Mouse (Mus musculus) forebrain, postnatal 0 days (tissue): Measurements from ENCODE around the gene Prkcd. TPM values are rescaled to one million over a fixed set of nuclear protein-coding genes. Genes with fewer than 3 reads are reported as not detected.

Experiments used
- ATAC-seq: fragments of 200-750 bp; cut with Nextera tagmentation; 2 replicates; pipeline ENCODE4 v1.8.0; 2017; ENCODE audit warnings: mild to moderate bottlenecking, moderate library complexity
- DNase-seq: peaks from one replicate; pipeline ENCODE4 v3.0.0-alpha.2; 2015
- H3K27ac ChIP-seq: fragments of 300-500 bp; sonication (generic); 2 replicates; pipeline ENCODE4 v1.5.1; 2014; ENCODE audit warnings: low read depth, mild to moderate bottlenecking, antibody characterized with exemption, low read length, moderate library complexity, mixed read lengths
- H3K27me3 ChIP-seq: fragments of 300-500 bp; sonication (generic); 2 replicates; pipeline ENCODE4 v1.6.1; 2014; ENCODE audit warnings: mild to moderate bottlenecking, low read length, mixed read lengths; ENCODE audit not compliant: insufficient read depth
- H3K36me3 ChIP-seq: fragments of 300-500 bp; sonication (generic); 2 replicates; pipeline ENCODE4 v1.6.1; 2014; ENCODE audit warnings: mild to moderate bottlenecking, moderate library complexity; ENCODE audit not compliant: insufficient read depth
- H3K4me1 ChIP-seq: fragments of 300-500 bp; sonication (generic); 2 replicates; pipeline ENCODE4 v1.6.1; 2014; ENCODE audit warnings: antibody characterized with exemption; ENCODE audit not compliant: insufficient read depth
- H3K4me2 ChIP-seq: fragments of 300-500 bp; sonication (generic); 2 replicates; pipeline ENCODE4 v1.6.1; 2014; ENCODE audit warnings: low read depth, mild to moderate bottlenecking, moderate library complexity
- H3K4me3 ChIP-seq: fragments of 300-500 bp; sonication (generic); 2 replicates; pipeline ENCODE4 v1.5.1; 2014; ENCODE audit warnings: low read depth, low read length, mixed read lengths
- H3K9ac ChIP-seq: fragments of 300-500 bp; sonication (generic); 2 replicates; pipeline ENCODE4 v1.6.1; 2014; ENCODE audit warnings: mild to moderate bottlenecking
- H3K9me3 ChIP-seq: fragments of 300-500 bp; sonication (generic); 2 replicates; pipeline ENCODE4 v1.6.1; 2016; ENCODE audit warnings: low read length
- CTCF ChIP-seq: sonication (generic); IDR thresholded peaks from 2 replicates; pipeline ENCODE4 v1.5.1; 2016; ENCODE audit warnings: antibody characterized with exemption, control low read depth, low read depth
- WGBS: fragments of 180-500 bp; shearing (Covaris S2); extraction: QIAGEN DNeasy Blood & Tissue Kit; methylation state at CpG from one replicate; pipeline ENCODE4 v1.1.7; 2014; 5-methylcytosine and 5-hydroxymethylcytosine counted together
- polyA plus RNA-seq: library from polyadenylated mRNA; unstranded; fragments of >200 nt; fragmentation: Nextera tagmentation; extraction: Ambion mirVana; gene quantifications from 2 replicates; pipeline ENCODE4 v1.2.1, GENCODE M21; 2015
- total RNA-seq: library from RNA; depleted of rRNA; stranded (reverse); fragments of >200 nt; gene quantifications from 2 replicates; pipeline ENCODE4 v1.2.3, GENCODE M21; 2014

Prkcd gene
- total and polyA plus RNA-seq, 2 experiments from 2014 or later, result 19.8 to 29.6 TPM

DNA sequence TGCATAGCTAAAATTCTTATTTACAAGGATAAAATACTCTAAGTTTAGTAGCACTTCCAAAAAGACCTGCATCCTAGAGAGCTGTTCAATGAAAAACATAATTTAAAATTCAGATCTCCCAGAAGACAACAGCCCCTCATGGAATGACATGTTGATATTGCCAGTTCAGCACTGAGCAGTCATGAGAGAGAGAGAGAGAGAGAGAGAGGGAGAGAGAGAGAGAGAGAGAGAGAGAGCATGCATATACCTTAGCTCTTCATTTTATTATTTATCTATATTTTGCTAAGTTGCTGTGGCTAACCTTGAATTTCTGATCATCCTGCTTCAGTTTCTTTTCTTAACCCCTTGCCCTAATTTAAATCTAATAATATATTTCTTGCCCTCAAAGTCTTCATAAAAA is 63.7 kb downstream of the Prkcd start:
- DNase-seq, result no peak
- Histone ChIP-seq H3K36me3 (peaks cover 73% of the 10 kb centered on the region), H3K9ac (no peak overlapping the region)

DNA sequence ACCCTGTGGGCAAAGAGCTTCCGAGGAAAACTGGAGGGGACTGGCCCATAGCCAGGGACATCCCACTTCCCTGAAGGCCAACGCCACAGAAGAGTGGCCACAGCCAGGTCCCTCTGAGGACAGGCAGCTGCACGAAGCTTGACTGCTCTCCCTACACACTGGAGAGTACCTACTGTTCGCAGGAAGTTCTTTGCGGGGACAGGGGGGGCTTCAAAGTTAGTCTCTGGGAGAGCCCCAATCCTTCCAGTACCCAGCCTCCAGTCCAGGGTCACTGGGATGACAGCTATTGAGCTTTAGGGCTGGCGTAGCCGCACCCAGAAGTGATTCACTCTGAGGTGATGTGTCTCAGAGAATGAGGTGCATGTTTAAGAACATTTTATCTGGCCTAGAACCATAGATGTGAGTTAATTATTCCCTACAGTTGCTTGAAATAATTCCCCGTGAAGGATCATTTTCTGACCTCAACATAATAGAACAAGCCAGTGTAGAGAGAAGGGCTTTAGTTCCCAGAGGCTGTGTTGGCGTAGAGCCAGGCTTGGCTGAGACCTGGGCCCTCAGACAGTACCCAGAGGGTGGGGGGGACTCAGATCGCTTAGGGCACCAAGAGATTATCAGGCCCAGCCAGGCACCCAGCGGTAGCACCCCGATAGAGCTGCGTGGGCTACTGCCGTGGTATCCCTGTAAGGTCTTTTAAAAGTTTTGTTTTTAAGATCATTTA is 64.4 kb downstream of the Prkcd start:
- no peak overlapping the region for H3K27ac ChIP-seq
- TF ChIP-seq CTCF, result no peak
- no peaks in the 10 kb centered on the region for H3K9me3 ChIP-seq
- peaks cover 66% of the 10 kb centered on the region for H3K36me3 ChIP-seq
- ATAC-seq (peak; percentile 58), DNase-seq (peak; percentile 43)
- no peak overlapping the region for H3K4me2 ChIP-seq
- H3K4me1 ChIP-seq, result no peaks in the 10 kb centered on the region
- H3K27me3 ChIP-seq, result no peaks in the 10 kb centered on the region
- no peak overlapping the region for H3K9ac ChIP-seq
- H3K4me3 ChIP-seq, result no peak overlapping the region
- 32% methylated on average over 14 of the region's 14 CpGs for WGBS

More for the DNA sequence above, 63.7 kb downstream of the Prkcd start:
- Histone ChIP-seq H3K27me3 (no peaks in the 10 kb centered on the region), H3K4me2 (no peak overlapping the region), H3K27ac (no peak overlapping the region), H3K9me3 (no peaks in the 10 kb centered on the region), H3K4me3 (no peak overlapping the region), H3K4me1 (no peaks in the 10 kb centered on the region)
- ATAC-seq, result no peak
- TF ChIP-seq CTCF, result no peak

DNA sequence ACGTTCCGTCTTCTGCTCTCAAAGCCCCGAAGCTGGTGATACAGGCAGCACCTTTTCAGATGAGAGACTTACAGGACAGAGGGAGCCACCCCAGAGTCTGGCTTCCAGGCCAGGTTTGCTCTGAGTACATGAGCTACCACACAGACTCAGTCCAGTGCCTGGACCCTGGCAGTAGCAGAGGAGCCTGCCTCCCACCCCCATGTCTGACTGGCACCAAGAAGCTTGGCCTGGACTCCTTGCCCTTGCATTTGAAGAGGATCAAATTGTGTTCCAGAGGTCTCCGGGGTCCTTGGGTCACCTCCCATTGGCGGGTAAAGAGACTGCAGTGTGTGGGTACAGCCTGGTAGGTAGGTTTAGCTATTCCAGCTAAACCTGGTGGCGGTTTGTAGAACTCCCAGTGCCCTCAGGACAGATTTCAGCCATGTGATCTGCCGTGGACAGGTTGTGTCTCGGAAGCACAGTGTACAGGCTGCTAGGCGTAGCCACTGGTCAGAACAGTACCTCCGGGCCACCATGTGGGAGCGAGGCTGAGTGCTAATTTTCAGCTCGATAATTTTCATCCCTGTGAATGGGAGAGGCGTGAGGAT is 65.1 kb downstream of the Prkcd start:
- DNase-seq (no peak), ATAC-seq (no peak)
- Histone ChIP-seq H3K4me3 (no peak overlapping the region), H3K36me3 (peaks cover 59% of the 10 kb centered on the region), H3K27ac (no peak overlapping the region), H3K4me2 (no peak overlapping the region), H3K4me1 (no peaks in the 10 kb centered on the region), H3K9ac (no peak overlapping the region), H3K9me3 (no peaks in the 10 kb centered on the region), H3K27me3 (no peaks in the 10 kb centered on the region)
- TF ChIP-seq CTCF, result 0 out of 2 replicates have a peak, but pooled peaks have one; percentile 6
- 82% methylated on average over 13 of the region's 13 CpGs for WGBS

DNA sequence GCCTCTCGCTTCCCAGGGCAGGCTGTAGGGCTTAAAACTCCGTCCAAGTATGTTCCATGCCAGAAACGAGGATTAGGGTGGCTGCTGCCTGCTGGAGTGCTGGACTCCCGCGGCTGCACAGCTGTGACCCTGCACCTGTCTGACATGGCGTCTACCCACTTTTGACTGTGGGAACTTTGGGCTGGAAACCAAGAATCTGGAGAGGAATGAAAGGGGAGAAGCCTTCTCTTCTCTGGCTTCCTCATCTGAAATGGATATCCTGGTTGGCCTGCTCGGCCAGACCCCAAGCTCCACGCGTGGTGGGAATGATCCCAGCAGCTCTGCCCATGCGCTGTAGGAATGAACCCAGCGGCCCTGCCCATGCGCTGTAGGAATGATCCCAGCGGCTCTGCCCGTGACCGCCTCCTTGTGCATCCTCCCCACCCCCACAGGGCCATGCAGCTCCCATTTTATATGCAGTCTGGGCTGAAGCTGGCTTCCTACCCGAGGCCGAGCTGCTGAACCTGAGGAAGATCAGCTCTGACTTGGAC is 66.6 kb downstream of the Prkcd start:
- H3K36me3 ChIP-seq, result peaks cover 44% of the 10 kb centered on the region
- no peaks in the 10 kb centered on the region for H3K4me1 ChIP-seq
- no peak overlapping the region for H3K27ac ChIP-seq

DNA sequence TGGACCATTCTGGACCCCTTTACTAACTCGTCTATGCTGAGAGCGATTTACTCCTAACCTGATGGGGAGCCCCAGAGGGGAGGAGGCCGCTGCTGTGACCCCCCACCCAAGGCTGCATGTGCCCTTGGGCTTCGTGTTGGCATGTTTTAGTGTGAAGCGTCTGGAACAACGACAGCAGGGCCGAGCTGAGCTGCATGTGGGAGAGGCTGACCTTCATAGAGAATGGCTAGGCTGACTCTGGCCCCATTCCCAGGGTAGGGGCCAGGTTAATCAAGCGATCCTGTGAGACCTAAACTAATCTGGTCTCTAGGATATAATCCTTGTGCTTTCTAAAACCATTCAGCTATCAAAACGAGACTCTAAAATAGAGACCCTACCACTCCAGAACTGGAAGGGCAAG is 68.3 kb downstream of the Prkcd start:
- Histone ChIP-seq H3K27me3 (no peaks in the 10 kb centered on the region), H3K27ac (no peak overlapping the region), H3K9ac (no peak overlapping the region), H3K4me3 (no peak overlapping the region), H3K36me3 (peaks cover 40% of the 10 kb centered on the region), H3K4me1 (no peaks in the 10 kb centered on the region), H3K9me3 (no peaks in the 10 kb centered on the region), H3K4me2 (no peak overlapping the region)
- TF ChIP-seq CTCF, result no peak
- 59% methylated on average over 9 of the region's 9 CpGs for WGBS
- ATAC-seq (no peak), DNase-seq (no peak)

More for the DNA sequence above, 66.6 kb downstream of the Prkcd start:
- H3K27me3 ChIP-seq, result no peaks in the 10 kb centered on the region
- no peaks in the 10 kb centered on the region for H3K9me3 ChIP-seq
- no peak overlapping the region for H3K9ac ChIP-seq
- ATAC-seq, result no peak
- WGBS, result 70% methylated on average over 17 of the region's 17 CpGs
- no peak overlapping the region for H3K4me2 ChIP-seq
- no peak for DNase-seq
- no peak for TF ChIP-seq CTCF
- H3K4me3 ChIP-seq, result no peak overlapping the region

DNA sequence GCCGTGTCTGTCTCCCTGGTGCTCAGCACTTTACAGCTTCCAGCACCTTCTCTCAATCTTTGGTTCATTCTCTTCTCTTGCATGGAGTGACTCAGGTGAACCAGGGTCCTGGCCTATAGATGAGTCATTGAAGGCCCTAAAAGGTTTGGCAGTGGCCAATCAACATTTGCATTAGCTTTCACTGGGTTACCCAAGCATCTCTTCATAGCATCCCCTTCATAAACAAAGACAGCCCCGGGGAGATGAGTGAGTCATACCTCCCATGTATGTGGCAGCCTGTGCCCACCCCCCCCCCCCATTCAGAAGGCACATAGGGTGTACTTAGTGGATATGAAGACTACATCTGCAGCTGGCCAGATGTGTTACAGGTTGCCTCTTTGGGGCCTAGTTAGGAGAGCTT is 69.4 kb downstream of the Prkcd start:
- Histone ChIP-seq H3K4me2 (no peak overlapping the region), H3K27ac (no peak overlapping the region), H3K4me3 (no peak overlapping the region), H3K36me3 (peaks cover 37% of the 10 kb centered on the region), H3K27me3 (no peaks in the 10 kb centered on the region), H3K9ac (no peak overlapping the region), H3K4me1 (0 out of 2 replicates have a peak, but pooled peaks cover under 1% of the 10 kb centered on the region), H3K9me3 (no peaks in the 10 kb centered on the region)
- no peak for TF ChIP-seq CTCF
- DNase-seq (no peak), ATAC-seq (no peak)
- WGBS, result 81% methylated on average over 2 of the region's 2 CpGs

DNA sequence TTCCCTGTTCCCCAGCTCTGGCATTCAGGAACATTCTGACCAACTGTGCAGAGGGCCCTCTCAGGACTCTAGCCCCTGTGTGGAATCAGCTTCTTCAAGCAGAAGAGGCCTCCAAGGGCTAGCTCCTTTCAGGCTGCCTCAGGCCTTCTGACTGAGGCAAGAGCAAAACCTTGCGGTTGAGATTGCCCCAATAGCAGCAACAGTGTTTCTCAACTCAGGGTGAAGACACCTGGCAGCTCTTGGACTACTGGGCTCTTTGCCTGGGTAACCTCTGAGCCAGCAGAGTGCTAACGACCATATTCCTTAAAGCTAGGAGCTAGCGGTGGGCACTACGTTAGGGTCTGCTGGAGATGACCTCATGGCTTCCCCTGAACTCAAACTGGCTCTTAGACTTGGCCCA is 72.8 kb downstream of the Prkcd start:
- Histone ChIP-seq H3K4me3 (no peak overlapping the region), H3K9me3 (no peaks in the 10 kb centered on the region), H3K36me3 (peaks cover 4% of the 10 kb centered on the region; the same call in 1 of the 2 replicates), H3K4me1 (peaks cover 18% of the 10 kb centered on the region; the same call in 1 of the 2 replicates), H3K4me2 (no peak overlapping the region), H3K27ac (no peak overlapping the region), H3K27me3 (no peaks in the 10 kb centered on the region), H3K9ac (no peak overlapping the region)
- DNase-seq, result no peak
- no peak for TF ChIP-seq CTCF
- ATAC-seq, result no peak
- WGBS, result 68% methylated on average over 4 of the region's 4 CpGs
